Mouse (Mus musculus): ENCODE data around the gene Galnt16.

DNA sequence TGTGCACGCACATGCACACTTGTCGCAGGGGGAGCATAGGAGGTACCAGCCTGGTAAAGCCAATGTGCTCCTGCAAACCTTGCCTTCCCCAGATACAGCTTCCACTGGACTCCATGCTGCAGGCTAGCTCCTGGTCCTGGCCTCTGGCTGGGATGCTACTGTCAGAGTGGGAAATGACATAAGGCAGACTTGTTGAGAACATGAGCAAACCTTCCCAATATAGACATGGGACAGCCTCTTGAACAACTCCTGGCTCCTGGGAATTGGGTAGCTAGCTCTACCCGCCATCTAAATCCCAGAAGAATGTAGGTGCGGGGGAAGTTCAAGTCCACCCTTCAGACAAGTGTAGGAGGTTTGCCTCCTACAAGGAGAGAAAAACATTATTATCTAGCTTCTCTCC, 56.2 kb downstream of the Galnt16 start:
- TF ChIP-seq CTCF (IDR thresholded peaks at IDR 0.05; ENCODE audit: borderline replicate concordance, insufficient read depth, low read depth, low read length) = no peak
- no peak for TF ChIP-seq POLR2A (IDR thresholded peaks at IDR 0.05; ENCODE audit: borderline replicate concordance, insufficient read depth, low read length)
